Mouse (Mus musculus) NIH3T3 (cell line): ENCODE data around the gene Onecut3.

ENCODE experiments used
- DNase-seq: peaks from one replicate; pipeline ENCODE4 v3.0.0-alpha.2; 2012; ENCODE audit warnings: low read depth

The Onecut3 gene

DNA sequence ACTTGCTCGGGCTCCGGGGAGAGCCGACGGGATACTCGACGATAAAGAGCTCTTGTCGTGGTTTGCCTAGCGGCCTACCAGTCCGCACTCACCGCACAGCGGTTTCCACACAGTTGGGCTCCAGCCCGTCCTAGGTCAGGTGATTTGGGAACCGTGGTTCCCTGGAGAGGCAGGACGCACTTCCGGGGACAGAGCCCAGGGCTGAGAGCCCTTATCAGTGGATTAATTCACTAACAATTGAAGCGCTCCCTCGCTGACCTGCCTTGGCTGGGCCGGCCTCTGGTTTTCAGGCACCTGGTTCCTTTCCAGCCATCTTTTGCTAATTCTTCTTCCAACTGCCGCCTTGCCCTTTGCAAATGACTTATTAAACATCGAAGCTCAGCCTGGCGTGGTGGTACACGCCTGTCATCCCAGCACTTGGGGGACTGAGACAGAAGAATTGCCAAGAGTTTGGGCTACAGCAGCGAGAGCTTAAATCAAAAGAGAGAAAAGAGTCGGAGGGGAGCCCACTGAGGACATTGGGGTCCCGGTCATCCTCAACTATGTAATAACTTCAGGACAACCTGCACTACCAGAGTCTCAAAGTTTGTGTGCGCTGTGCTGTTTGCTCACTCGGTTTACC, 9.1 kb downstream of the Onecut3 start:
- no peak for DNase-seq

GRCm38 (mm10) chr10:80504724-80505123, 10.1 kb downstream of the Onecut3 start:
- DNase-seq, result no peak

GRCm38 (mm10) chr10:80506222-80506621, 11.6 kb downstream of the Onecut3 start:
- DNase-seq, result peak; percentile 89

DNA sequence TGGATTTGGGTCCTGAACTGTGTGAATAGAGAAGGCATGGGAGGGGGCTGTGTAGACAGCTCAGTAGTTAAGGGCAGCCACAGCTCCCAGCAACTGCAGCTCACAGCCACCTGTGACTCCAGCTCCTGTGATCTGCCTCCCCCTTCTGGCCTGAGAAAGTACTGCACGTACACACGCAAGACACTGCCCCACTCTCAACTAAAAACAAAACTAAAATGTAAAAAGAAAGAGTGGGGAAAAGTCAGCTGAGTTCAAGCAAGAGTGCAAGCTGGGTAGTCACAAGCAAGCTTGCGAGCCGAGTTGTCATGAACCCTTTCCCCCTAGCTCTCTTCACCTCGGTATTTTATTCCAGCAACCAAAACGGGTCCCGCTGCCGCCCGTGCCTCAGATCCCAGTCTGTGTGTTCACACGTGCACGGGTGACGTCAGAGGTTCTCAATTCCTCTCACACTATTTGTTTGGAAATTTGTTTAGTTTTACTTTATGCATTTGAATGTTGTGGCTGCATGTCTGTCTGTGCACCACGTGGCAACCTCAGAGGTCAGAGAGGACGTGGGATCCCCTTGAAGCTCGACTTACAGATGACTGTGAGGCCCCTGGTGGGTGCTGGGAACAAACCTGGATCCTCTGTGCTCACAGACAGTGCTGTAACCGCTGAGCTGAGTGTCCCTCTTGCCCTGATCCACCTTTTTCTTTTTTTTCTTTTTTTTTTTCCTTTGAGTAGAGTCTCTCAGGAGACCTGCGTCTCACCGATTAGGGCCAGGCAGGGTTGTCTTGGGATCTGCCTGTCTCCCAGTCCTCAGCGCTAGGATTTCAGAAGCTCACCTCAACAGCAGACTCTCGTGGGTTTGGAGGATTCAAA, 15.0 kb downstream of the Onecut3 start:
- peak; percentile 90 for DNase-seq

DNA sequence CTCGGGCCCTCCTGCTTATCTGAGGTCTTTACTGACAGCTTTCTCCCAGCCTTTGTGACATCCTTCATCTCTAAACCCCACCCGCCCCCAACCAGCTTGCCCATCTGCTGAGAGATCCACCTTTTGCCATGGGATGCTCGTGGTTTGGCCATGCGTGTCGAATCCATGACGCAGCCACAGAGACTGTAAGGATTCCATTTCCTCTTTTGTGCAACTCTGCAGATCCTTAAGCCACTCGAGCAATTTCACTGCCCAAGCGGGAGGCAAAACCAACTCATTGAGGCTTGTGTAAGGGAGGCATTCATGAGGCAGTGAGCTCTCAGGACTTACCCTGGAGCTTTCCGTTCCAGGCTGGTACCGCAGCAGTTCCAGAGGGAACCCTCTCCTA, 15.6 kb downstream of the Onecut3 start:
- peak; percentile 71 for DNase-seq

GRCm38 (mm10) chr10:80513739-80514138, 19.1 kb downstream of the Onecut3 start:
- DNase-seq, result no peak

DNA sequence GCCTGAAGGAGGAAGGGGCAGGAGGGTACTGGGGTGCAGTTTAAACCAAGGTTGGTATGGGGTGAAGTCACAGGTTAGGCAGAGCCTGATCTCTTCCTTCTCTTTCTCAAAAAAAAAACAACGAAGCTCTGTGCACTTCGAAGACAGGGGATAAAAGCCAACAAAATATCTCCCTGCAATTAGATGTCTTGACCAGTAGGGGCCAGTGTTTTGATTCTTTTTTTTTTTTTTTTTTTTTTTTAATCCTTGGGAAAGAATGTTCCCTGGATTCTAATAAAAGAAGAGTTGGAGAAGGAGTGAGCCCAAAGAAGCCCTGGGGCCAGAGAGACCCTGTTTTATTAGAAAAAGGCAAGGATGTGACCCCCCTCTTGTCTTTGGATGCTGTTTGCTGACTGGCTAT, 24.7 kb downstream of the Onecut3 start:
- DNase-seq, result no peak

DNA sequence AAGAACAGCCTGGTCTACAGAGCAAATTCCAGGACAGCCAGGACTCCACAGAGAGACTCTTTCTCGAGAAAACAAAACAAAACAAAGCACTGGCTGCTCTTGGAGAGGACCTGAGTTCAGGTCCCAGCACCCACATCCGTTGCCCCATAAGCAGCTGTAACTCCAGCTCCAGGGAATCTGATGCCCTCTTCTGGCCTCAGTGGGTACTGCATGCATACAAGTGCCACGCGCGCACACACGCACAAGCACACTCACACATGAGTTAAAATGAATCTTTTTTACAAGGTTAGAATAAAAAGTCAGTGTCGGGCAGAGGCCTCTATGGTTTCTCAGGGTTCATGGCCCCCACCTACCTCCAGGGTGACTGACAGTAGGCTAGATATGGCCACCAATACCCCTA, 28.7 kb downstream of the Onecut3 start:
- peak; percentile 35 for DNase-seq

DNA sequence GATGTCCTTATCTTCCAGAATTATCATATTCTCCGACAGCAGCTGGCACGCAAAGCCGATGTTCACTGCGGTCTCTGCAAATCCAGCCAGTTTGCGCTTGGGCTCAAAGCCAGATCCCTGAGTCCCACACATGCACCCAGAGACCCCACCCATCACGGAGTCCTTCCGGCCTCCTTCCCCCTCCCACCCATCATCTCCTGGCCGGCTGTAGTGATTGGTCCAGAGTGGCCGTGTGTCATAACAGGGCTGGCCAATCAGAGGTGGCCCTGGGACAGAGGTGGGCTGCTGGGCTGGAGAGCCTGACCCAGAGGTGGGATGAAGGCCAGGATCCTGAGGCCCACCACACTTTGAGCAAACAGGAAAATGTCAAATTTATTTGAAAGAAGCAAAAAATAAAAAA, 31.5 kb downstream of the Onecut3 start:
- no peak for DNase-seq

- DNase-seq, result no peak
Observed at GRCm38 (mm10) chr10:80532783-80533182, 38.1 kb downstream of the Onecut3 start.

- DNase-seq, result peak; percentile 43
Observed at GRCm38 (mm10) chr10:80533704-80534103, 39.1 kb downstream of the Onecut3 start.

- DNase-seq, result no peak
Observed at GRCm38 (mm10) chr10:80535071-80535470, 40.4 kb downstream of the Onecut3 start.

GRCm38 (mm10) chr10:80535711-80536110, 41.1 kb downstream of the Onecut3 start:
- DNase-seq, result no peak

DNA sequence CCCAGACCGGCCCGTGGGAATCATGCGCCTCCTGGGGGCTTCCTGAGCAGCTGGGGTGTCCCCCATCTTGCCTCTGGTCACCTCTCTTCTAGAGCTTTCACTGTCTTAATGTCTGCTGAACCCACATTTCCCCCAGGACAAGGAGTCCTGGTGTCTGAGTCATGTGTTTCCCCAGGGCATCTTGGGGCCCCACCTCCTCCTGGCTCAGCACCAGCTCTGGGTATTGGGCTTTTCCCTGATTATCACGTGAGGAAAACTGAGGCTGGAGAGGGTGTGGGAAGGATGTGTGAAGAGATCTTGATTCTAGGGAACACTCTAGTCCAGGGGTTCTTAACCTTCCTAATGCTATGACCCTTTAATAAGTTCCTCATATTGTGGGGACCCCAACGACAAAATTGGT, 43.5 kb downstream of the Onecut3 start:
- peak; percentile 82 for DNase-seq

GRCm38 (mm10) chr10:80538710-80539394, 44.2 kb downstream of the Onecut3 start, which contains the start of gene Atp8b3:
Gene Atp8b3, minus strand, starts transcription at chr10:80539124.
- peak; percentile 41 for DNase-seq

DNA sequence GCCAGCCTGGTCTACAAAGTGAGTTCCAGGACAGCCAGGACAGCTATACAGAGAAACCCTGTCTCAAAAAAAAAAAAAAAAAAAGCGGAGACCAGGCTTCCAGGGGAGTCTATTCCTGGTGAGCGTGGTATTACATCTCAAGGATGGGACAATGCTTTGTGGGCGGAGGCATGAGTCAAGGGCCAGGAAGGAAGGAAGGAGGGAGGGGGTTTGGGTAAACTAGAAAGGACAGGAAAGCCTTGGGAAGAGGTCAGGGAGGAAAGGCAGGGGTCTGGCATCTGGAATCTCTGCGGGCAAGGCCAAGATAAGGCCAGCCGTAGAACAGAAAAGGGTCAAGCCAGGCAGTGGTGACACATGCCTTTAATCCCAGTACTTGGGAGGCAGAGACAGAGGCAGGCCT, 44.9 kb downstream of the Onecut3 start:
- no peak for DNase-seq

DNA sequence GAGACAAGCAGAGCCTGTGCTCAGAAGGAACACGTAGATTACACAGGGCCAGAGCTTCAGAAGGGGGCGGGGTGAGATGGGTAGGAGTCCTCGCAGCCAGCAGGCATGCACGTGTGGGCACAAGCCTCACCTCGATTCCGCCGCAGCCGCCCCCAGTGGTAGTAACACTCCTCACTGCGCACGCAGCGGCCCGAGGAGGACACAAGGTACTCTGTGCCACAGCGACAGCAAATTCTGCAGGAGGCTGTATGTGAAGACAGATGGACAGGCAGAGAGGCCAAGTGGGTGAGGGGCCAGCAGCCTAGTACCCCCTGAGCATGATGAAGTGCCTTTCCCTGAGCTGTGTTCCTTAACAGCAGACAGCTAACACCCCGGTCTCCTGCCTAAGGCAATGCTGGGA, 49.2 kb downstream of the Onecut3 start:
- DNase-seq, result no peak

GRCm38 (mm10) chr10:80545590-80545989, 51.0 kb downstream of the Onecut3 start:
- DNase-seq, result no peak

- DNase-seq, result no peak
Observed at GRCm38 (mm10) chr10:80546945-80547344, 52.3 kb downstream of the Onecut3 start.

DNA sequence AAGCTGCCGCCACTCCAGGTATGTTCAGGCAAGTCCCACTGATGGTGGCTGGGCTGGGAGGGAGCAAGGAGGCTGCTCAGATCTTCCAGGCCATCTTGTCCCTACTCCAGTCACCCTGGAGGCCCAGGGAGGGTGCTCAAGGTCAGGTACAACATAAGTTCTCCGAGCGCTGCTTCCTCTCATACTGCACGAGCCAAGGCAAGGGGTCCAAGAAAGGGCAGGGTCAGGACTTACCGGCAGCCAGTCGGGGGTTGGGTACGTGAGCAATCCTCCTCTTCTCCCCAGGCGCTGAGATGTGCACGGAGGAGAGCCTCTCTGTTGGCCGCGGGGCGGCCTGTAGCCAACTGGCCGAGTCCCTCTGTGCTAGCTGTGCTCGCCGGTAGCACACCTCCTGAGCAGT, 52.9 kb downstream of the Onecut3 start:
- no peak for DNase-seq

DNA sequence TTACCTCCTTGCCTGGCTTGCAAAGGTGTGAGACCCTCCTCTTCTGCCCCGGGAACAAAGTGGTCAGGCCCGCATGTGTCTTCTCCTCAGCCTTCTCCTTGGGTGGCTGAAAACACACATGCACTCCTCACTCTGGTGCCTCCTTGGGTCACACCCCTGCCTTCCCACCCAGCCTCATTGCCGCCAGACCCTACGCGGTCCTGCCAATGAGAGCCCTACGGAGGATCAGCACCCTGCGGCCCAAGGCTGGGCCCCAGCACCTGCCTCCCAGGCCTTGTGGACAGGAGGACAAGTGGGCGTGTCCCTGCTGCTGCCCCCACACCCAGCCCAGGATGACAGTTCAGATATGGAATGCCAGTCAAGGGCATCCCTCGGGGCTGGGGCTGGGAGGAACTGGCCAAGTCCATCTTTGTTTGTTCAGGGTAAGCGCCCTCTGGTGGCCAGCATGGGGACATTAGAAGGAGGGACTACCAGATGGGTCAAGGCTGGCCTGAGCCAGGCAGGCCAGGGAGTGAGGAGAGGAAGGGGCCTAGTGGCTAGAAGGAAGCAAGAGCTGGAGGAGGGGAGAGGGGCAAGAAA, 53.9 kb downstream of the Onecut3 start:
- peak; percentile 91 for DNase-seq

DNA sequence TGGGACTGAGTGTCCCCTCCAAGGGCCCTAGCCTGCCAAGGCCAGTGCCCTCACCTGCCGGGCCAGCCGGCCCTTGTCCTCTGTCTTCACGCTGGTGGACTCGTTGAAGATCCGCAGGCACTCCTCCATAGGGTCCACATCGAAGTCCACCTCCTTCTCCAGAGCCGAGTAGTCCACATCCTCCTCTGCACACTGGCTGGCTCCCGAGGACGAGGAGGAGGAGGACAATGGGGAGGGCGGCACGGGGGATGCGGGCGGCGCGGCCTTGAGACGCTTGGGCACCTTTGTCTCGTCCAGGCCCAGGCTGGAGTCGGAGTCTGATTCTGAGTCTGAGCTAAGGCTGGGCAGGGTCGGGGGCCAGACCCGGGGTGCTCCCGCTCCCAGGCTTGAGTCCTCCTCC, 54.6 kb downstream of the Onecut3 start:
- DNase-seq, result no peak

GRCm38 (mm10) chr10:80552364-80552763, 57.7 kb downstream of the Onecut3 start:
- no peak for DNase-seq
